Mouse (Mus musculus) intestine, postnatal 0 days (tissue): ENCODE data around the gene Shisa9. TPM values are rescaled to one million over a fixed set of nuclear protein-coding genes. Genes with fewer than 3 reads are reported as not detected.
A peak's percentile ranks its signal among the peaks of the same experiment; 100 is the strongest.

ENCODE experiments used
- ATAC-seq: fragments of 200-750 bp; cut with Nextera tagmentation; 2 replicates; pipeline ENCODE4 v1.8.0; 2017; ENCODE audit warnings: mild to moderate bottlenecking, moderate TSS enrichment, moderate library complexity
- H3K27ac ChIP-seq: fragments of 300-500 bp; sonication (generic); 2 replicates; pipeline ENCODE4 v1.5.1; 2014; ENCODE audit warnings: mild to moderate bottlenecking, low read depth, low read length, moderate library complexity
- H3K27me3 ChIP-seq: fragments of 300-500 bp; sonication (generic); replicated peaks from 2 replicates; pipeline ENCODE4 v1.6.1; 2014; ENCODE audit warnings: low read length, mixed read lengths; ENCODE audit not compliant: control insufficient read depth, insufficient read depth
- H3K36me3 ChIP-seq: fragments of 300-500 bp; sonication (generic); 2 replicates; pipeline ENCODE4 v1.6.1; 2014; ENCODE audit warnings: mild to moderate bottlenecking, moderate library complexity; ENCODE audit not compliant: control insufficient read depth, insufficient read depth
- H3K4me1 ChIP-seq: fragments of 300-500 bp; sonication (generic); replicated peaks from 2 replicates; pipeline ENCODE4 v1.6.1; 2014; ENCODE audit warnings: antibody characterized with exemption, low read length, mixed read lengths; ENCODE audit not compliant: control insufficient read depth, insufficient read depth
- H3K4me2 ChIP-seq: fragments of 300-500 bp; sonication (generic); replicated peaks from 2 replicates; pipeline ENCODE4 v1.6.1; 2014; ENCODE audit warnings: low read depth, mild to moderate bottlenecking, moderate library complexity
- H3K4me3 ChIP-seq: fragments of 300-500 bp; sonication (generic); 2 replicates; pipeline ENCODE4 v1.5.1; 2014; ENCODE audit warnings: low read depth, low read length
- H3K9ac ChIP-seq: fragments of 300-500 bp; sonication (generic); 2 replicates; pipeline ENCODE4 v1.6.1; 2014; ENCODE audit warnings: mild to moderate bottlenecking, low read depth, low read length
- H3K9me3 ChIP-seq: fragments of 300-500 bp; sonication (generic); 2 replicates; pipeline ENCODE4 v1.6.1; 2016; ENCODE audit warnings: mixed run types; ENCODE audit not compliant: control insufficient read depth
- CTCF ChIP-seq: sonication (generic); IDR thresholded peaks from 2 replicates; pipeline ENCODE4 v1.5.1; 2016; ENCODE audit warnings: low read depth, mild to moderate bottlenecking, control low read depth, antibody characterized with exemption, moderate library complexity
- WGBS: fragments of 180-500 bp; shearing (Covaris S2); extraction: QIAGEN DNeasy Blood & Tissue Kit; methylation state at CpG from one replicate; pipeline ENCODE4 v1.1.7; 2014; 5-methylcytosine and 5-hydroxymethylcytosine counted together
- polyA plus RNA-seq: library from polyadenylated mRNA; unstranded; fragments of >200 nt; fragmentation: Nextera tagmentation; extraction: Ambion mirVana; gene quantifications from 2 replicates; pipeline ENCODE4 v1.2.1, GENCODE M21; 2015

Shisa9 gene
- polyA plus RNA-seq, 1 experiment from 2014 or later: 0.37 TPM

- ATAC-seq: no peak
- peaks cover 8% of the 10 kb centered on the region for H3K27me3 ChIP-seq
- 78% methylated on average over 2 of the region's 2 CpGs for WGBS
- no peak overlapping the region for H3K9ac ChIP-seq
- no peaks in the 10 kb centered on the region for H3K9me3 ChIP-seq
- H3K36me3 ChIP-seq: no peaks in the 10 kb centered on the region
- H3K4me2 ChIP-seq: no peak overlapping the region
- no peaks in the 10 kb centered on the region for H3K4me1 ChIP-seq
- no peak for TF ChIP-seq CTCF
- H3K27ac ChIP-seq: no peak overlapping the region
- H3K4me3 ChIP-seq: no peak overlapping the region
These were observed 7.2 kb upstream of the Shisa9 start for GRCm38 (mm10) chr16:11976737-11977136.

GRCm38 (mm10) chr16:11980764-11981163 lies 3.1 kb upstream of the Shisa9 start:
- Histone ChIP-seq H3K27ac (no peak overlapping the region), H3K9me3 (no peaks in the 10 kb centered on the region), H3K36me3 (no peaks in the 10 kb centered on the region), H3K4me1 (no peaks in the 10 kb centered on the region), H3K4me3 (no peak overlapping the region), H3K9ac (no peak overlapping the region), H3K27me3 (peaks cover 47% of the 10 kb centered on the region), H3K4me2 (no peak overlapping the region)
- peak; percentile 70 for TF ChIP-seq CTCF
- 20% methylated on average over 3 of the region's 3 CpGs for WGBS
- ATAC-seq: no peak

- H3K27me3 ChIP-seq: peaks cover 63% of the 10 kb centered on the region
- H3K9me3 ChIP-seq: no peaks in the 10 kb centered on the region
- peak overlapping the region; percentile 78 for H3K4me2 ChIP-seq
- no peak overlapping the region for H3K27ac ChIP-seq
- WGBS: under 1% methylated on average over 24 of the region's 25 CpGs
- peak overlapping the region; percentile 41 for H3K4me3 ChIP-seq
- ATAC-seq: no peak
- H3K36me3 ChIP-seq: no peaks in the 10 kb centered on the region
- no peak for TF ChIP-seq CTCF
- no peaks in the 10 kb centered on the region for H3K4me1 ChIP-seq
- H3K9ac ChIP-seq: no peak overlapping the region
These were observed 752 bp upstream of the Shisa9 start for GRCm38 (mm10) chr16:11983106-11983615.

DNA sequence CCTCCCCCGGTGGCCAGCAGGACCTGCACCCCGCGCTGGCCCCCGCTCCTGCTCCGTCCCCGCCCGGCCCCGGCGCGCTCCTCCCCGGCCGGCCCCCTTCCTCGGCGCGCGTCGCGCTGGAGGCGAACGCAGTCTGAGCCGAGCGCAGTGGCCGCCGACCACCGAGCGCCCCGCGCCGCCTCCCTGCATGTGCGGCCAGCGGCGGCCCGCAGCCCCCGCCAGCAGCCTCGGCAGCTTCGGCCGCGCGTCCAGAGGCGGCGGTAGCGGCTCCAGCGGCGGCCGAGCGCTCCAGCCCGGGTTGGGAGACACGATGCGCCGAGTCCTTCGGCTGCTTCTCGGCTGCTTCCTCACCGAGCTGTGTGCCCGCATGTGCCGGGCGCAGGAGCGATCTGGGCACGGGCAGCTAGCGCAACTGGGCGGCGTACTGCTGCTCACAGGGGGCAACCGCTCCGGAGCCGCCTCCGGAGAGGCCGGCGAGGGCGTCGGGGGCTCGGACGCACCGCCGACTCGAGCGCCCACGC lies 418 bp downstream of the Shisa9 start:
- Histone ChIP-seq H3K9ac (peak overlapping the region; percentile 3; the same call in 1 of the 2 replicates), H3K36me3 (no peaks in the 10 kb centered on the region), H3K4me1 (no peaks in the 10 kb centered on the region), H3K27me3 (peaks cover 63% of the 10 kb centered on the region), H3K4me3 (peak overlapping the region; percentile 41), H3K27ac (no peak overlapping the region), H3K9me3 (no peaks in the 10 kb centered on the region), H3K4me2 (peak overlapping the region; percentile 78)
- WGBS: 2% methylated on average over 69 of the region's 76 CpGs
- TF ChIP-seq CTCF: 0 out of 2 replicates have a peak, but pooled peaks have one; percentile 15
- no peak for ATAC-seq

DNA sequence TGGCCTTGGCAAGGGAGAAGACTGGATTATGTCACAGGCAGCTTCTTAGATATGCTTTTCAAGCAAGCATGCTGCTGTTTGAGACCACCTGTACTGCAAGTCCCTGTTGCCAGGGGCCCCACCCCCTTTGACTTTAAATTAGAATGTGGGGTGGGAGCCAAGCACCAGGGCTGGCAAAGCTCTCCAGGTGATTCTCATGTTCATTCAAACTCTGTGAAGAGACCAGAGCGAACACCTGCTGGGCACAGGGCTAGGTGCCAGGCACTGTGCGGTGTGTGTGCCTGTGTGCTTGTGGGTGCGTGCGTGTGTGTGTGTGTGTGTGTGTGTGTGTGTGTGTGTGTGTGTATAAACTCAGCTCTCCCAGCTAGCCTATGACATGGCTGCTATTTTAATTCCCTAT lies 3.1 kb downstream of the Shisa9 start:
- Histone ChIP-seq H3K27ac (no peak overlapping the region), H3K9ac (no peak overlapping the region), H3K36me3 (no peaks in the 10 kb centered on the region), H3K9me3 (no peaks in the 10 kb centered on the region), H3K4me3 (no peak overlapping the region), H3K4me2 (no peak overlapping the region), H3K27me3 (peaks cover 52% of the 10 kb centered on the region), H3K4me1 (no peaks in the 10 kb centered on the region)
- TF ChIP-seq CTCF: no peak
- 74% methylated on average over 4 of the region's 4 CpGs for WGBS
- ATAC-seq: no peak

- Histone ChIP-seq H3K4me2 (no peak overlapping the region), H3K27ac (no peak overlapping the region), H3K9ac (no peak overlapping the region), H3K4me3 (no peak overlapping the region), H3K4me1 (no peaks in the 10 kb centered on the region), H3K36me3 (no peaks in the 10 kb centered on the region), H3K9me3 (no peaks in the 10 kb centered on the region), H3K27me3 (no peaks in the 10 kb centered on the region)
- TF ChIP-seq CTCF: no peak
- peak; percentile 66 for ATAC-seq
- 35% methylated on average over 2 of the region's 2 CpGs for WGBS
These were observed 21.3 kb downstream of the Shisa9 start for GRCm38 (mm10) chr16:12005177-12005576.
